Mouse (Mus musculus): ENCODE data around the gene Clk2.

GRCm38 (mm10) chr3:89152084-89152835 lies 12.3 kb upstream of the Clk2 start:
- no peak for TF ChIP-seq POLR2A (IDR thresholded peaks at IDR 0.05; ENCODE audit: low read depth, low read length)
- TF ChIP-seq CTCF (IDR thresholded peaks at IDR 0.05; ENCODE audit: borderline replicate concordance, insufficient read depth, low read length): no peak
